9 mouse cellular contexts compared by ENCODE assay signal in the genomic region with DNA sequence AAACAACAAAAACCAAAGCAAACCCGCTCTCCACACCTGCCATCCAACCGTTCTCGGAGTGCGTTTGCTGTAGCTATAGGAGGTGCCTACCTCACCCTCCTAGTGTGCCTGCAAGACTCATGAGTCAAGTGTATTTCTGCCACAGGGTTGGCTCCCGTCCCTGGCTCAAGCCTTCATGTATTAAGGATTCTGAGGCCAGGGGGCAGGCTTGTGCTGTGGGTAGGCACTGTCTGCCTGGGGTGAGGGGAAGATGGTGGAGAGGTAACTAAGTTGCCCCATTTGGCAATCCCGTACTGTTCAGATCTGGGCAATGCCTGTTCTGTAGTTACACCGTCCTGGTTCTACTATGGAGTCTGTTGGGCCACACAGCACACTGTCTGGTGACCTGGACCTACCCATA.
DNase-seq lines count a peak whose midpoint lies in the region; ATAC-seq and TF ChIP-seq lines count a peak whose summit lies in the region.
"Had no signal": no experiment of that assay in that cellular context is flagged by ENCODE, and none has a peak within 500 bp of the region (broad histone marks: within the 10 kb centered on the region; RNA-seq: fewer than 3 reads in every experiment).

No protein-coding gene starts in this region.

- peaks cover 86% of the 10 kb centered on the region for H3K4me1 ChIP-seq in kidney, postnatal 0 days (replicated peaks; ENCODE audit: insufficient read depth, low read length)
- H3K4me1 ChIP-seq in MEL (ENCODE audit: control insufficient read depth in 1 of 2, insufficient read depth in 2 of 2, low read length in 2 of 2), result peaks cover 8 to 27% of the 10 kb centered on the region in 2 experiments
- peaks cover 60% of the 10 kb centered on the region for H3K4me1 ChIP-seq in small intestine, adult 2 months (ENCODE audit: control insufficient read depth, insufficient read depth, insufficient read length, low read length)

- H3K79me2 ChIP-seq in MEL (ENCODE audit: control insufficient read depth, insufficient read depth, low read length, poor library complexity), result peaks cover 13% of the 10 kb centered on the region

- no peak overlapping the region for H3K4me2 ChIP-seq in kidney, postnatal 0 days (ENCODE audit: low read length)
- H3K4me2 ChIP-seq: liver, embryonic 15.5 days had no signal

- no peak for DNase-seq in kidney, postnatal 0 days (ENCODE audit: low spot score)
- no peak for DNase-seq in kidney, postnatal 25 days
- DNase-seq in MEL (ENCODE audit: low read depth, low spot score), result no peak
- DNase-seq in cerebellum, adult 9-11 months, result no peak
- DNase-seq in right cerebral cortex, postnatal 14 days, result no peak
- DNase-seq in cerebellum, adult 18-20 months, result no peak

- no peak overlapping the region for H3K27ac ChIP-seq in kidney, postnatal 0 days
- H3K27ac ChIP-seq in MEL (ENCODE audit: control insufficient read depth, low read depth, low read length), result no peak overlapping the region
- no peak overlapping the region for H3K27ac ChIP-seq in small intestine, adult 2 months (ENCODE audit: insufficient read depth, low read depth, low read length)
- H3K27ac ChIP-seq: liver, embryonic 15.5 days had no signal

- TF ChIP-seq CTCF in kidney, postnatal 0 days (IDR thresholded peaks at IDR 0.05; ENCODE audit: low read depth), result peak; percentile 24; the same call in 1 of the 2 replicates
- TF ChIP-seq CTCF in MEL (IDR thresholded peaks at IDR 0.05 in 2 of 3, conservative IDR thresholded peaks at IDR 0.05 in 1 of 3; ENCODE audit: control insufficient read depth in 1 of 3, insufficient read depth in 1 of 3, low read depth in 2 of 3, low read length in 3 of 3, poor library complexity in 1 of 3, severe bottlenecking in 1 of 3), result peak in 1 of 3 experiments; percentile 20; a peak in 1 of 6 replicates
- TF ChIP-seq CTCF in small intestine, adult 2 months (IDR thresholded peaks at IDR 0.05; ENCODE audit: extremely low read depth, insufficient read length, insufficient replicate concordance, low read depth, low read length), result 0 out of 2 replicates have a peak, but pooled peaks have one; percentile 6

- H3K4me3 ChIP-seq in kidney, postnatal 0 days (replicated peaks; ENCODE audit: low read depth, low read length), result no peak overlapping the region
- H3K4me3 ChIP-seq in MEL (ENCODE audit: control insufficient read depth in 1 of 2, insufficient read depth in 1 of 2, low read depth in 2 of 2, low read length in 2 of 2), result no peak overlapping the region
- H3K4me3 ChIP-seq in small intestine, adult 2 months (ENCODE audit: low read depth, low read length), result no peak overlapping the region
- H3K4me3 ChIP-seq: liver, embryonic 15.5 days had no signal

- no peak for TF ChIP-seq EP300 in MEL (IDR thresholded peaks at IDR 0.05; ENCODE audit: low read depth in 1 of 2, low read length in 2 of 2)

- no peaks in the 10 kb centered on the region for H3K36me3 ChIP-seq in kidney, postnatal 0 days (ENCODE audit: insufficient read depth, low read length)
- peaks cover 0 to 19% of the 10 kb centered on the region in 2 experiments; a peak in 2 of 4 replicates for H3K36me3 ChIP-seq in MEL (ENCODE audit: control insufficient read depth in 1 of 2, insufficient read depth in 2 of 2, low read length in 2 of 2)
- H3K36me3 ChIP-seq in small intestine, adult 2 months (ENCODE audit: control insufficient read depth, insufficient read depth, low read length), result no peaks in the 10 kb centered on the region
- H3K36me3 ChIP-seq: liver, embryonic 15.5 days had no signal

- no peaks in the 10 kb centered on the region for H3K27me3 ChIP-seq in kidney, postnatal 0 days (ENCODE audit: insufficient read depth, low read length)
- no peaks in the 10 kb centered on the region for H3K27me3 ChIP-seq in MEL (ENCODE audit: control insufficient read depth in 1 of 2, insufficient read depth in 2 of 2, low read length in 2 of 2)
- H3K27me3 ChIP-seq in small intestine, adult 2 months (ENCODE audit: control insufficient read depth, insufficient read depth, low read length), result no peaks in the 10 kb centered on the region
- H3K27me3 ChIP-seq: liver, embryonic 15.5 days had no signal

- H3K9ac ChIP-seq in kidney, postnatal 0 days (ENCODE audit: low read depth, low read length), result no peak overlapping the region
- H3K9ac ChIP-seq in MEL (ENCODE audit: control insufficient read depth, low read depth, low read length, poor library complexity, severe bottlenecking), result no peak overlapping the region
- H3K9ac ChIP-seq: liver, embryonic 15.5 days had no signal

- H3K9me3 ChIP-seq in kidney, postnatal 0 days (replicated peaks; ENCODE audit: low read length), result no peaks in the 10 kb centered on the region
- H3K9me3 ChIP-seq in MEL (replicated peaks; ENCODE audit: insufficient read depth, low read length), result no peaks in the 10 kb centered on the region
- H3K9me3 ChIP-seq: liver, embryonic 15.5 days had no signal

- WGBS in kidney, postnatal 0 days, result 82% methylated on average over 7 of the region's 7 CpGs
- WGBS in small intestine, adult 2 months, result 89% methylated on average over 7 of the region's 7 CpGs

- TF ChIP-seq RAD21 in MEL (IDR thresholded peaks at IDR 0.05; ENCODE audit: low read depth, low read length), result no peak; the same call in 1 of the 2 replicates

- TF ChIP-seq POLR2A in MEL (IDR thresholded peaks at IDR 0.05; ENCODE audit: control insufficient read depth in 1 of 2, insufficient read depth in 1 of 2, low read depth in 1 of 2, low read length in 2 of 2, poor library complexity in 1 of 2), result no peak
- TF ChIP-seq POLR2A in small intestine, adult 2 months (IDR thresholded peaks at IDR 0.05; ENCODE audit: low read depth, low read length), result no peak

- no peak for ATAC-seq in kidney, postnatal 0 days (replicated peaks; ENCODE audit: low FRiP score, low read depth)
- ATAC-seq in common myeloid progenitor, adult 5-6 weeks (replicated peaks; ENCODE audit: low read depth, poor library complexity, severe bottlenecking), result 0 out of 2 replicates have a peak, but pooled peaks have one; percentile 22

TF ChIP-seq in MEL, 35 proteins besides CTCF, POLR2A, EP300 and RAD21:
- no peak for TF ChIP-seq MXI1 (IDR thresholded peaks at IDR 0.05; ENCODE audit: low read depth, low read length)
- no peak for TF ChIP-seq RCOR1 (IDR thresholded peaks at IDR 0.05; ENCODE audit: low read depth, low read length)
- 0 out of 2 replicates have a peak, but pooled peaks have one; percentile 22 for TF ChIP-seq ZC3H11A (IDR thresholded peaks at IDR 0.05; ENCODE audit: low read depth, low read length)
TF ChIP-seq in MEL: peak in this region for 1.
